Mouse (Mus musculus) heart, postnatal 0 days (tissue): ENCODE data around the gene Arrdc1. TPM values are rescaled to one million over a fixed set of nuclear protein-coding genes. Genes with fewer than 3 reads are reported as not detected.
A peak's percentile ranks its signal among the peaks of the same experiment; 100 is the strongest.

ENCODE experiments used
- ATAC-seq: fragments of 200-750 bp; cut with Nextera tagmentation; 2 replicates; pipeline ENCODE4 v1.8.0; 2017; ENCODE audit warnings: low read depth, moderate number of reproducible peaks, moderate library complexity; ENCODE audit not compliant: insufficient read depth
- DNase-seq: peaks from one replicate; pipeline ENCODE4 v3.0.0-alpha.2; 2016; ENCODE audit warnings: low spot score
- H3K27ac ChIP-seq: fragments of 300-500 bp; sonication (generic); 2 replicates; pipeline ENCODE4 v1.5.1; 2014; ENCODE audit warnings: low read depth, mild to moderate bottlenecking
- H3K27me3 ChIP-seq: fragments of 300-500 bp; sonication (generic); 2 replicates; pipeline ENCODE4 v1.6.1; 2014; ENCODE audit warnings: low read length, mixed read lengths; ENCODE audit not compliant: control insufficient read depth, insufficient read depth
- H3K36me3 ChIP-seq: fragments of 300-500 bp; sonication (generic); replicated peaks from 2 replicates; pipeline ENCODE4 v1.6.1; 2014; ENCODE audit warnings: low read length, mixed read lengths; ENCODE audit not compliant: control insufficient read depth, insufficient read depth
- H3K4me1 ChIP-seq: fragments of 300-500 bp; sonication (generic); 2 replicates; pipeline ENCODE4 v1.6.1; 2014; ENCODE audit warnings: antibody characterized with exemption; ENCODE audit not compliant: control insufficient read depth, insufficient read depth
- H3K4me2 ChIP-seq: fragments of 300-500 bp; sonication (generic); 2 replicates; pipeline ENCODE4 v1.6.1; 2014; ENCODE audit warnings: low read depth, mild to moderate bottlenecking, low read length, moderate library complexity
- H3K4me3 ChIP-seq: fragments of 300-500 bp; sonication (generic); 2 replicates; pipeline ENCODE4 v1.5.1; 2014; ENCODE audit warnings: low read depth, low read length
- H3K9ac ChIP-seq: fragments of 300-500 bp; sonication (generic); replicated peaks from 2 replicates; pipeline ENCODE4 v1.6.1; 2014; ENCODE audit warnings: low read depth, low read length, mixed read lengths
- H3K9me3 ChIP-seq: fragments of 300-500 bp; sonication (generic); replicated peaks from 2 replicates; pipeline ENCODE4 v1.6.1; 2016; ENCODE audit warnings: low read length; ENCODE audit not compliant: control insufficient read depth
- CTCF ChIP-seq: IDR thresholded peaks from 2 replicates; pipeline ENCODE4 v1.5.1; 2016; ENCODE audit warnings: antibody characterized with exemption, control low read depth, low read depth
- EP300 ChIP-seq: IDR thresholded peaks from 2 replicates; pipeline ENCODE4 v1.6.1; 2016; ENCODE audit warnings: antibody characterized with exemption, low read depth
- WGBS: fragments of 180-500 bp; shearing (Covaris S2); extraction: QIAGEN DNeasy Blood & Tissue Kit; methylation state at CpG from one replicate; pipeline ENCODE4 v1.1.7; 2014; 5-methylcytosine and 5-hydroxymethylcytosine counted together
- polyA plus RNA-seq: library from polyadenylated mRNA; unstranded; fragments of >200 nt; fragmentation: Nextera tagmentation; extraction: Ambion mirVana; gene quantifications from 2 replicates; pipeline ENCODE4 v1.2.1, GENCODE M21; 2015
- total RNA-seq: library from RNA; depleted of rRNA; stranded (reverse); fragments of >200 nt; gene quantifications from 2 replicates; pipeline ENCODE4 v1.2.3, GENCODE M21; 2014; ENCODE audit warnings: low replicate concordance

Arrdc1 gene
- total and polyA plus RNA-seq, 2 experiments from 2014 or later: 11.9 to 12.2 TPM

DNA sequence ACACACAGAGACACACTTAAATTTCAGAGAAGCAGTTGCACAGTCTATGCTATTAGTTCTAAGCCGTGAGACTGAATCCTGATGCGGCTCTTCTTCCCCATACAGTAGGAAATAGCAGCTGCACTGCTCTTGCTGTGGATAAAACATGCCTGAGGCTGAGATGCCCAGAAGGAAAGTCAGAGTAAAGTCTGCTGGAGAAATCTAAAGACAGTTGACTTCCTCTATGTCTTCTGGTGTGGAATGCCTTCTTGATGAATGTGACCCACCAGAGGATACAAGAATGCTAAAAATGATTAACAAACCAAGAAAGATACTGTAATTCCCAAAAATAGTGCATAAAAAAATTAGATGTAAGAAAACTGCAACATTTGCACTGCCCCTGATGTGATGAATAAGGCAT, 35.8 kb downstream of the Arrdc1 start:
- no peak overlapping the region for H3K4me3 ChIP-seq
- H3K9me3 ChIP-seq: no peaks in the 10 kb centered on the region
- no peak overlapping the region for H3K9ac ChIP-seq
- no peaks in the 10 kb centered on the region for H3K27me3 ChIP-seq
- H3K27ac ChIP-seq: no peak overlapping the region
- H3K4me1 ChIP-seq: peaks cover 11% of the 10 kb centered on the region; the same call in 1 of the 2 replicates
- H3K36me3 ChIP-seq: no peaks in the 10 kb centered on the region
- DNase-seq (no peak), ATAC-seq (no peak)
- TF ChIP-seq EP300 (no peak), CTCF (no peak)
- no peak overlapping the region for H3K4me2 ChIP-seq
- WGBS: 84% methylated on average over 2 of the region's 2 CpGs

DNA sequence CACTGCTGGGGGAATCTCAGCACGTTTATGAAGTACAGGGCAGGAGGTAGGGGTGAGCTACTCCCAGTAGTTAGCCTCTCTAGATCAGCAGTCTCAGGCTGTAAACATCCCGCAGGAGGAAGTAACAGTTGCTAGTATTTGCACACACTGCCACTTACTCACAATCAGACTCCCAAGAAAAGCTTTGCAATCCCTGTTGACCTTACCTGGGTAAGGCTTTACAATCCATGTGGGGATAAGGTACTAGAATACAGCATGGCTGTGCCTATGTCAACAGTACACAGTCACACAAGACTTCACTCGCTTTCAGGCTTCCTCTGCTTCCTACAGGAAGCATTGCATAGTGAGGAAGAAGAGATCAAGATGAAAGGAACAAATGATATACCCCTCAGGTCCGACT, 38.3 kb downstream of the Arrdc1 start:
- H3K4me1 ChIP-seq: peaks cover 10% of the 10 kb centered on the region; the same call in 1 of the 2 replicates
- H3K27me3 ChIP-seq: no peaks in the 10 kb centered on the region
- DNase-seq (no peak), ATAC-seq (no peak)
- H3K4me3 ChIP-seq: no peak overlapping the region
- H3K27ac ChIP-seq: no peak overlapping the region
- 69% methylated on average over 4 of the region's 4 CpGs for WGBS
- no peak for TF ChIP-seq CTCF
- no peak for TF ChIP-seq EP300
- H3K4me2 ChIP-seq: no peak overlapping the region
- no peak overlapping the region for H3K9ac ChIP-seq
- no peaks in the 10 kb centered on the region for H3K9me3 ChIP-seq
- no peaks in the 10 kb centered on the region for H3K36me3 ChIP-seq

DNA sequence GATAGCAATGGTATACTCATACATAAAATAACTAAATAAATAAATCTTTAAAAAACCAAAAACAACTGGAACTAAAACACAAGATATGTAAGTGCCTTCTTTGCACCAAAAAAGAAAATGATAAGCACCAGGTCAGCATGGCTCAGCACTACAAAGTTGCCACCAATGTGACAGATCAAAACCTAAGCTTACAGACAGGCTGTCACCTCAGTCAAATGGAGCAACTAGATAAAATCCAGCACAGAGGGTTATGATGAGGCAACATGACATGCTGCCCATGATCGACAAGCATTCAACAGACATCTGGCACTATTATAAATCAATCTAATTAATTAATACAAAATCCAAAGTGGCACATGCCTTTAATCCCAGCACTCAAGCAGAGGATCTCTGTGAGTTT, 40.8 kb downstream of the Arrdc1 start:
- ATAC-seq: no peak
- H3K4me3 ChIP-seq: no peak overlapping the region
- H3K27me3 ChIP-seq: no peaks in the 10 kb centered on the region
- TF ChIP-seq EP300 (no peak), CTCF (no peak)
- H3K9ac ChIP-seq: no peak overlapping the region
- no peaks in the 10 kb centered on the region for H3K9me3 ChIP-seq
- no peak overlapping the region for H3K4me2 ChIP-seq
- H3K4me1 ChIP-seq: peaks cover 6% of the 10 kb centered on the region
- WGBS: 88% methylated on average over 1 of the region's 1 CpGs
- DNase-seq: no peak
- no peaks in the 10 kb centered on the region for H3K36me3 ChIP-seq
- H3K27ac ChIP-seq: no peak overlapping the region

DNA sequence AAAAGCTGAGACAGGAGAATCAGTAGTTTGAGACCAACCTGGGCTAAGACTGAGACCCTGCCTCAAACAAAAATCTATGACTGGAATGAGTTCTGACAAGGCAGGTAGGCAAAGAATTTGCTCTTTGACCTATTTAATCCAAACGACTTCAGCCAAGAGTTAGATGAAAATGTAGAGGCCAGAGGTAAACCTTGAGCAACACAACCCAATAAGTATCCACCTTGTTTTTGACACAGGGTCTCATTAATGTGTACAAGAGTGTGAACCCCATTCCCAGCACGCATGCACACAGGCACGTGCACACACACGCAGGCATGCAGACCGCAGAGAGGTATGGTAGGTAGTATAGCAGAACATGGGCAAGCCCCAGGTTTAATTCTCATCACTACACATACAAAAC, 42.7 kb downstream of the Arrdc1 start:
- Histone ChIP-seq H3K4me3 (no peak overlapping the region), H3K9me3 (no peaks in the 10 kb centered on the region), H3K4me2 (no peak overlapping the region), H3K4me1 (peaks cover 6% of the 10 kb centered on the region), H3K27me3 (no peaks in the 10 kb centered on the region), H3K9ac (no peak overlapping the region), H3K36me3 (no peaks in the 10 kb centered on the region), H3K27ac (no peak overlapping the region)
- TF ChIP-seq CTCF: no peak
- no peak for TF ChIP-seq EP300
- WGBS: 80% methylated on average over 5 of the region's 5 CpGs
- ATAC-seq (no peak), DNase-seq (no peak)

DNA sequence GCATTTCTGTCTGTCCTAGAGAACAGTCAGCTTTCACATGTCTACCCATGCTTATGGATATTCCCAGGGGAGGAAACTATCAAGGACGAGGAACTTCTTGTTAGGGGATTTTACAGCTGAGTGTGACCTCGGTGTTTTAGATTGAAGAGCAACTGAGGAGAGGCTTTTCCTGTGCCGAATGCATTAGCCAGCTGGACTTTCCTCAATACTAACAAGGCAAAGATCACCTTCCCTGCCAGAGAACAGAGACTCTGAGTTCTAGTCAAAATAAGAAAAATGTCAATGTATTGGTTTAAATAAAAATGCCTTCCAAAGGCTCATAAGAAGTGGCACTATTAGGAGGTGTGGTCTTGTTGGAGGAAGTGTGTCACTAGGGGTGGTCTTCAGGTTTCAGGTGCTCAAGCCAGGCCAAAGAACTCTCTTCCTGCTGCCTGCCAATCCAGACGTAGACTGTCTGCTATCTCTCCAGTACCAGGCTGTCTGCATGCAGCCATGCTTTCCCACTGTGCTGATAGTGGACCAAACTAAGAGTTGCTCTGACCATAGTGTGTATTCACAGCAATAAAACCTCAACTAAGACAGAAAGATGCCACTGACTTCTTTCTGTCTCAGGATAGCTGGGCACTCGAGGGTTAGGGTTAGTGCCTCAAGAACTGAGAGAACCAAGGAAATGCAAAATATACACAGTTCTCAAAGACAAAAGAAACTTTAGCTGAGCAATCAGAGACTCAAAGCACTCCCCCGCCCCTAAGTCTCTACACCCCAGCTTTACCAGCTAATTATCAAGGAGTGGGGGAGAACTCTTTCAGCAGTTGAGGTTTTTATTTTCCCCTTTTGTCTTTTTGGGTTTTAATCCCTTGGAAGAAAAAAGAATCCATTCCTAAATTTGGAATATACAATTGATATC, 44.3 kb downstream of the Arrdc1 start:
- WGBS: 61% methylated on average over 6 of the region's 6 CpGs
- H3K4me1 ChIP-seq: peaks cover 6% of the 10 kb centered on the region
- ATAC-seq (no peak), DNase-seq (peak; percentile 9)
- H3K4me2 ChIP-seq: no peak overlapping the region
- TF ChIP-seq EP300 (no peak), CTCF (no peak)
- no peaks in the 10 kb centered on the region for H3K36me3 ChIP-seq
- no peaks in the 10 kb centered on the region for H3K9me3 ChIP-seq
- no peak overlapping the region for H3K4me3 ChIP-seq
- no peak overlapping the region for H3K9ac ChIP-seq
- peak overlapping the region; percentile 37 for H3K27ac ChIP-seq
- H3K27me3 ChIP-seq: no peaks in the 10 kb centered on the region
